Mouse (Mus musculus): ENCODE measurements around the gene Krtap19-9b.

- TF ChIP-seq CTCF (IDR thresholded peaks at IDR 0.05; ENCODE audit: low read depth, low read length) (no peak), TAL1 (conservative IDR thresholded peaks at IDR 0.05; ENCODE audit: low read depth, low read length) (no peak), GATA1 (IDR thresholded peaks at IDR 0.05; ENCODE audit: borderline replicate concordance, low read length) (no peak), GATA2 (IDR thresholded peaks at IDR 0.05; ENCODE audit: borderline replicate concordance, low read depth, low read length) (no peak)
Measured at GRCm38 (mm10) chr16:88962773-88963172, 30.7 kb upstream of the Krtap19-9b start, which contains the start of gene Krtap16-3.
